Mouse (Mus musculus) G1E (cell line): ENCODE measurements around the gene Ldb3.

ENCODE experiments used
- CTCF ChIP-seq: IDR thresholded peaks from 2 replicates; pipeline ENCODE4 v1.5.1; 2012; ENCODE audit warnings: low read depth, low read length, inconsistent platforms, mixed read lengths
- GATA1 ChIP-seq: IDR thresholded peaks from 2 replicates; pipeline ENCODE4 v1.6.1; 2012; ENCODE audit warnings: borderline replicate concordance, low read length, inconsistent platforms, mixed read lengths
- POLR2AphosphoS5 ChIP-seq: IDR thresholded peaks from 2 replicates; pipeline ENCODE4 v1.6.1; 2012; ENCODE audit warnings: low read depth, low read length, inconsistent platforms; ENCODE audit not compliant: insufficient replicate concordance
- TAL1 ChIP-seq: conservative IDR thresholded peaks from 2 replicates; pipeline ENCODE4 v1.6.1; 2012; ENCODE audit warnings: low read depth, low read length, inconsistent platforms, mixed read lengths

GRCm38 (mm10) chr14:34595596-34596255, 7.2 kb upstream of the Ldb3 start:
- 0 out of 2 replicates have a peak, but pooled peaks have one; percentile 18 for TF ChIP-seq CTCF
- TF ChIP-seq GATA1: no peak
- no peak for TF ChIP-seq TAL1
- no peak for TF ChIP-seq POLR2AphosphoS5
